Mouse (Mus musculus): ENCODE measurements around the gene Limd2. TPM values are rescaled to one million over a fixed set of nuclear protein-coding genes. Genes with fewer than 3 reads are reported as not detected.

Limd2 gene
- polyA plus RNA-seq, 1 experiment = 86.0 TPM

GRCm38 (mm10) chr11:106193371-106194154 is 32.9 kb upstream of the Limd2 start:
- Histone ChIP-seq H3K4me3 (ENCODE audit: insufficient read depth, low read length) (peak overlapping the region; percentile 41), H3K27ac (ENCODE audit: insufficient read depth, low read length) (peak overlapping the region; percentile 7; the same call in 1 of the 2 replicates), H3K4me1 (ENCODE audit: control insufficient read depth, insufficient read depth, low read length) (no peaks in the 10 kb centered on the region)
- peak; percentile 90 for TF ChIP-seq POLR2A (IDR thresholded peaks at IDR 0.05; ENCODE audit: extremely low read depth, insufficient read depth, low read length)
- TF ChIP-seq CTCF (IDR thresholded peaks at IDR 0.05; ENCODE audit: extremely low read depth, insufficient read depth, low read length) = no peak

DNA sequence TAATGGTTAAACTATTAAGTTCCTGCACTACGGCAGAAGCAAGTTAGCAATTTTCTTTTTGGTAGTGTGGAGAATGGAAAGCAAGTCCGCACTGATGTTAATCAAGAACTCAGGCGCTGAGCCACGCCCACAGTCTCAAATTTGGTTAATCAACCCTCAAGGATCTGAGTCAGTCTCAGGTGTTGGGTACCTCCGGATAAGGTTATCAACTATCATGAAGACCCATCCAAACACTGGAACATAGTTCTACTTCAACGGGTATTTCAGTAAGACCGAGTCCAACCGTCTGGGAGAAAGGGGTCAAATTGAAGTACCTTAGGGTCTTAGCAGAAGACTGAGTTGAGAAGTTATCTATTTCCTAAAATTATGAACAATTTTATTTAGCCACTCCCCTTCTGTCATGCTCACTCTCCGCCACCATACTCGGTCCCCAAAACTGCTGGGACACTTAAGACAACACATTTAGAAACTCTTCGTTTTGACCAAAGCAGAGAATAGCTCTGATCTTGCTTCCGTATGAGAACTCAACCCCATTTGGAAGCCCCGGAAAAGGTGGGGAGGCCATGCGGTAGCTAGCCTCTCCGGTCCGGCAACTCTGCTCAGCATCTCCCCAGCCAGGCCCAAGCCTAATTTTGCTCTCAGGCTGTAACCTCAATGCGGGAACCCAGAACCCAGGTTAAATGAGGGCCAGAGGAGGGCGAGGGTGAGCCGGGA is 32.2 kb upstream of the Limd2 start:
- H3K27ac ChIP-seq (ENCODE audit: insufficient read depth, low read length) = no peak overlapping the region
- TF ChIP-seq POLR2A (IDR thresholded peaks at IDR 0.05; ENCODE audit: extremely low read depth, insufficient read depth, low read length) (no peak), CTCF (IDR thresholded peaks at IDR 0.05; ENCODE audit: extremely low read depth, insufficient read depth, low read length) (no peak)

DNA sequence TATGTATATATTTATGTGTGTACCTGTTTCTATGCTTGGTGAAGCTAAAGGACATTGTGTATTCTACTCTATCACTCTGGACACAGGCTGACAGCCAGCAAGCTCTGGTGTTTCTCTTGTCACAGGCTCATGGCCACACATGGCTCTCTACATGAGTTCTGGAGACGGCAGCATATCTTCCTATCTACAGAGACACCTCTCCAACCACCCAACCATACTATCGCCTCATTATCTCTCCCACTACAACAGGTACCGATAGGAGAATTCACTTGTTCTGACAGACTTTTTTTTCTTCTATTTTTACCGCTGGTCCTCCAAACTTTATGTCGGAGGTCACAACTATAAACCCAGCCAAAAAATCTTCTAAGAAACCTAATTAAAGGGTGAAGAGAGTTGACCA is 31.6 kb upstream of the Limd2 start:
- no peak overlapping the region for H3K27ac ChIP-seq (ENCODE audit: insufficient read depth, low read length)

More for the DNA sequence above, 32.2 kb upstream of the Limd2 start:
- Histone ChIP-seq H3K4me3 (ENCODE audit: insufficient read depth, low read length) (peak overlapping the region; percentile 41), H3K4me1 (ENCODE audit: control insufficient read depth, insufficient read depth, low read length) (no peaks in the 10 kb centered on the region)

DNA sequence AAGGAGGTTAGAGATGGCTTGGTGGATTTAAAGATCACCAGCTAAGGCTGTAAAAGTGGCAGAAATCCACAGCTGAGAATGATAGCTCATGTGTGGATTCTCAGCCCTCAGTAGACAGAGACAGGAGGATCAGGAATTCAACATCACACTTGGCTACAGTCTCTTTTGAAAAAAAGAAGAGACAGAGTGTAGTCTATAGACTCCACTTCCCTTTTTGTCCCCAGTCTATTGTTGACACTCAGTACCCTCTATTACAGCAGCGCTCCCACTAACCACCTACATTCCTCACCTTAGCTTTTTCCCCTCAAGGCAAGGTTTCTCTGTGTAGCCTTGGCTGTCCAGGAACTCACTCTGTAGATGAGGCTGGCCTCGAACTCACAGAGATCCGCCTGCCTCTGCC is 31.1 kb upstream of the Limd2 start:
- no peak overlapping the region for H3K27ac ChIP-seq (ENCODE audit: insufficient read depth, low read length)

More for the DNA sequence above, 31.6 kb upstream of the Limd2 start:
- Histone ChIP-seq H3K4me3 (ENCODE audit: insufficient read depth, low read length) (peak overlapping the region; percentile 41; the same call in 1 of the 2 replicates), H3K4me1 (ENCODE audit: control insufficient read depth, insufficient read depth, low read length) (no peaks in the 10 kb centered on the region)
- TF ChIP-seq POLR2A (IDR thresholded peaks at IDR 0.05; ENCODE audit: extremely low read depth, insufficient read depth, low read length) = no peak
- TF ChIP-seq CTCF (IDR thresholded peaks at IDR 0.05; ENCODE audit: extremely low read depth, insufficient read depth, low read length) = no peak

DNA sequence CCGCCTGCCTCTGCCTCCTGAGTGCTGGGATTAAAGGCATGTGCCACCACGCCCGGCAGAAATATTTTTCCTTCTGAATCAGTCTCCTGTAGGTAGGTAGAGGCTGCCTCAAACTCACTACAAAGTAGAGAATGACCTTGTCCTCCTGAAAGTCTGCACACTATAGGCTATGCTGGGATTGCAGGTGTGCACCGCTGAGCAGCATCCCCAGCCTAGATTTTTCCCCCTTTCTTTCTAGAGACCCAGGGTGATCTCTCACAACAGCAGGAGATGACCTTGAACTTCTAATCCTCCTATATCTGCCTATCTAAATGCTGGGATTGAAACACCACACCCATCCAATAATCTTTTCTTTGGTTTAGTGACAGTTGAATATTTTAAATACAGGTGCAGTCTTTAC is 26.7 kb upstream of the Limd2 start:
- TF ChIP-seq POLR2A (IDR thresholded peaks at IDR 0.05; ENCODE audit: extremely low read depth, insufficient read depth, low read length) (no peak), CTCF (IDR thresholded peaks at IDR 0.05; ENCODE audit: extremely low read depth, insufficient read depth, low read length) (no peak)
- Histone ChIP-seq H3K4me3 (ENCODE audit: insufficient read depth, low read length) (no peak overlapping the region), H3K4me1 (ENCODE audit: control insufficient read depth, insufficient read depth, low read length) (no peaks in the 10 kb centered on the region), H3K27ac (ENCODE audit: insufficient read depth, low read length) (no peak overlapping the region)

More for the DNA sequence above, 31.1 kb upstream of the Limd2 start:
- H3K4me1 ChIP-seq (ENCODE audit: control insufficient read depth, insufficient read depth, low read length) = no peaks in the 10 kb centered on the region
- TF ChIP-seq CTCF (IDR thresholded peaks at IDR 0.05; ENCODE audit: extremely low read depth, insufficient read depth, low read length) = no peak
- TF ChIP-seq POLR2A (IDR thresholded peaks at IDR 0.05; ENCODE audit: extremely low read depth, insufficient read depth, low read length) = no peak
- no peak overlapping the region for H3K4me3 ChIP-seq (ENCODE audit: insufficient read depth, low read length)

DNA sequence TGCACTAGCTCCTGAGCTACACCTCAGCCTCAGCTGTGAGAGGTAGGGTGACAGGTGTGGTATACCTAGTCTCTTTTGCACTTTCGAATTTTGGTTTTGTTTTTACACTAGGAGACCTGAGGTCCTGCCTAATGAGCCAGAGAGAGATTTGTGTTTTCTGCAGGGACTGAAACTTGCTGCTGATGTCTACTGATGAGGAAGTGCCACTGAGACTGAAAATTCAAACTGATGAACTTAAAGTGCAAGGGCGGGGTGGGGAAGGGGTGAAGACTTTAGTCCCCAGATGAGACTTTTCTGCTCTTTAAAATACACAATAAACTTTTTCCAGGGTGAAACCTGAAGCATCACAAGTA is 19.8 kb upstream of the Limd2 start:
- Histone ChIP-seq H3K4me1 (ENCODE audit: control insufficient read depth, insufficient read depth, low read length) (peaks cover 6% of the 10 kb centered on the region), H3K27ac (ENCODE audit: insufficient read depth, low read length) (peak overlapping the region; percentile 36; the same call in 1 of the 2 replicates), H3K4me3 (ENCODE audit: insufficient read depth, low read length) (no peak overlapping the region)
- no peak for TF ChIP-seq CTCF (IDR thresholded peaks at IDR 0.05; ENCODE audit: extremely low read depth, insufficient read depth, low read length)
- no peak for TF ChIP-seq POLR2A (IDR thresholded peaks at IDR 0.05; ENCODE audit: extremely low read depth, insufficient read depth, low read length)

DNA sequence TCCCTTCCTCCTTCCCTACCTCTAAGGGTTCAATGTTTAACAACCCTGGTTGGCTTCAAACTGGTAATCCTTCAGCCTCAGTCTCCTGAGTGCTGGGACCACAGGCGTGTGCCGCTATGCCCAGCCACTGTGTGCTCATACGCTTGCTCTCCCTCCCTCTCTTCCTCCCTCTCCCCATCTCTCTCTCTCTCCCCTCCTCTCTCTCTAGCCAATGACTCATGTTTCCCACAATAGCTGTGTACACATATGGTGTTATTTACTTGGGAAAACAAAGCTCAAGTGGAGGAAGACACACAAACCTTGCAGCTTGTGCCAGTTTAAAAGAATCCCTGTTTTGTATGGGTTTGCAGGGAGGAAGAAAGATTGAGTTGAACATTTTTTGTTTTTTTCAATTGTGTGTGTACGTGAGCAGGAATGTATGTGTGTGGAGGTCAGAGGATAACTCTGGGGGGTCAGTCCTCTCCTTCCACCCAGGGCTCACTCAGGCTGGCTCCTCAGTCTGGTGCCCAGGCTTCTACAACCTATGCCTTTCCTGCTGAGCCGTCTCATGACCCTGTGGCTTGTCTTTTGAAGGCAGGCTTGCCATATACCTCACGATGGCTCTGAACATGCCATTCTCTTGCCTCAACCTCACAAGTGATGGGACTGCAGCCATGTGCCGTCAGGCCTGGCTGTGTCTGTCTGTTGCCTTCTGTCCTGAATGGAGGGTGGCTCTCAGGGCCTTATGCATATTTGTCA is 19.2 kb upstream of the Limd2 start:
- TF ChIP-seq CTCF (IDR thresholded peaks at IDR 0.05; ENCODE audit: extremely low read depth, insufficient read depth, low read length) (no peak), POLR2A (IDR thresholded peaks at IDR 0.05; ENCODE audit: extremely low read depth, insufficient read depth, low read length) (peak; percentile 50)
- H3K27ac ChIP-seq (ENCODE audit: insufficient read depth, low read length) = peak overlapping the region; percentile 65; the same call in 1 of the 2 replicates
- H3K4me1 ChIP-seq (ENCODE audit: control insufficient read depth, insufficient read depth, low read length) = peaks cover 8% of the 10 kb centered on the region
- no peak overlapping the region for H3K4me3 ChIP-seq (ENCODE audit: insufficient read depth, low read length)

GRCm38 (mm10) chr11:106178036-106178782 is 17.5 kb upstream of the Limd2 start:
- peaks cover 8% of the 10 kb centered on the region for H3K4me1 ChIP-seq (ENCODE audit: control insufficient read depth, insufficient read depth, low read length)
- no peak overlapping the region; the same call in 1 of the 2 replicates for H3K27ac ChIP-seq (ENCODE audit: insufficient read depth, low read length)
- no peak overlapping the region for H3K4me3 ChIP-seq (ENCODE audit: insufficient read depth, low read length)
- no peak for TF ChIP-seq POLR2A (IDR thresholded peaks at IDR 0.05; ENCODE audit: extremely low read depth, insufficient read depth, low read length)
- no peak for TF ChIP-seq CTCF (IDR thresholded peaks at IDR 0.05; ENCODE audit: extremely low read depth, insufficient read depth, low read length)

- TF ChIP-seq POLR2A (IDR thresholded peaks at IDR 0.05; ENCODE audit: extremely low read depth, insufficient read depth, low read length) (no peak), CTCF (IDR thresholded peaks at IDR 0.05; ENCODE audit: extremely low read depth, insufficient read depth, low read length) (no peak)
- Histone ChIP-seq H3K4me1 (ENCODE audit: control insufficient read depth, insufficient read depth, low read length) (peaks cover 8% of the 10 kb centered on the region), H3K4me3 (ENCODE audit: insufficient read depth, low read length) (no peak overlapping the region), H3K27ac (ENCODE audit: insufficient read depth, low read length) (no peak overlapping the region)
These were observed 15.7 kb upstream of the Limd2 start for GRCm38 (mm10) chr11:106176372-106176771.
